9 mouse cellular contexts compared by ENCODE assay signal in the genomic region with DNA sequence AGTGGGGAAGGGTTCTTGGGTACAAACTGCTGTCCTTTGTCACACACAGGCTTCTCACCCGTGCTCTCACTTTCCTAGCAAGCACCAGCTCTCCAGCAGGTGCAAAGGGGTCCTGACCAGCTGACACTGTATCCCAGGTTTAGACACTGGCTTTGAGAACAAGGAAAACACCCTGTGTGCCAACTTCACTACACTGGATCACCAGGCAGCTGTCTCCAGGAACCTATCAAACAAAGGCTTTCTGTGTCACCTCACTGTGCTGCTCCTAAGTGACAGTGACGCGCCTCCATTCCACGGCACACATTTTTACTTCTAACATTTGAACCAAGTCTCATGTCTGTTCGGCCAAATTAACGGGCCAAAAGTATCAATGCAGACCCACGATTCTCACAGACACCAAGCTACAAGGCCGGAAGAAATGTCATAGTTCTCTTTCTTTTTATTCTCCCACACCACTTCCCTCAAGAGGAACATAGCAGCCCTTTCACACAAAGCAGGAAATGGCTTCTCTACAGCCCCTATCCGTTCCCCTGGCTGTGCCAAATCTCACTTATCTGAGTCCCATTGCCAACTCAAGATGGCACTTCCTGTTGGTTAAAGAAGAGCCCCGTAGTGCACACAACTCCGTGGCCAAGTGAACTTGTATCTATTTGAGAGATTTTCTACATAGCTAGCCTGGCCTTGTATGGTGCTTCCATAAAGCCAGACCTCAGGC. TPM values are rescaled to one million over a fixed set of nuclear protein-coding genes. Genes with fewer than 3 reads are reported as not detected.
DNase-seq lines count a peak whose midpoint lies in the region; ATAC-seq lines count a peak whose summit lies in the region.
"Had no signal": no experiment of that assay in that cellular context is flagged by ENCODE, and none has a peak within 500 bp of the region (broad histone marks: within the 10 kb centered on the region; RNA-seq: fewer than 3 reads in every experiment).

No protein-coding gene starts in this region.

- H3K36me3 ChIP-seq in midbrain, embryonic 13.5 days: peaks cover 70% of the 10 kb centered on the region
- H3K36me3 ChIP-seq in midbrain, embryonic 10.5 days: peaks cover 55% of the 10 kb centered on the region

- no peak overlapping the region for H3K27ac ChIP-seq in midbrain, embryonic 13.5 days
- no peak overlapping the region; the same call in 1 of the 2 replicates for H3K27ac ChIP-seq in midbrain, embryonic 10.5 days (replicated peaks)

- H3K4me1 ChIP-seq in midbrain, embryonic 13.5 days (replicated peaks): no peaks in the 10 kb centered on the region
- no peaks in the 10 kb centered on the region for H3K4me1 ChIP-seq in midbrain, embryonic 10.5 days

- no peaks in the 10 kb centered on the region for H3K27me3 ChIP-seq in midbrain, embryonic 13.5 days
- no peaks in the 10 kb centered on the region for H3K27me3 ChIP-seq in midbrain, embryonic 10.5 days (ENCODE audit: low read depth, poor library complexity, severe bottlenecking)

- DNase-seq in frontal cortex, postnatal 36 days (ENCODE audit: low spot score in 2 of 2): no peak
- no peak for DNase-seq in midbrain, embryonic 10.5 days (ENCODE audit: low spot score)
- DNase-seq in thymus, postnatal 10 days (ENCODE audit: low spot score in 2 of 2): peak; percentile 17 to 29
- no peak for DNase-seq in layer of hippocampus, postnatal 14 days (ENCODE audit: low spot score in 2 of 2)
- no peak for DNase-seq in left cerebral cortex, adult 8-10 months (ENCODE audit: low spot score in 2 of 2)

- no peak overlapping the region for H3K4me2 ChIP-seq in midbrain, embryonic 13.5 days (replicated peaks)

- H3K9ac ChIP-seq in midbrain, embryonic 13.5 days (replicated peaks): no peak overlapping the region

- ATAC-seq in frontal cortex, adult (ENCODE audit: low TSS enrichment): peak; percentile 17; the same call in 1 of the 2 replicates
- ATAC-seq in midbrain, embryonic 13.5 days: peak; percentile 28
- ATAC-seq in inflammation-experienced regulatory T-cells, adult 6 months: peak; percentile 85

- H3K9me3 ChIP-seq in midbrain, embryonic 13.5 days: no peaks in the 10 kb centered on the region
- no peaks in the 10 kb centered on the region for H3K9me3 ChIP-seq in midbrain, embryonic 10.5 days (replicated peaks)

- 80% methylated on average over 11 of the region's 11 CpGs for WGBS in midbrain, embryonic 13.5 days
- WGBS in midbrain, embryonic 10.5 days: 85% methylated on average over 11 of the region's 11 CpGs

- no peak overlapping the region for H3K4me3 ChIP-seq in midbrain, embryonic 13.5 days (replicated peaks)
- no peak overlapping the region for H3K4me3 ChIP-seq in midbrain, embryonic 10.5 days
- H3K4me3 ChIP-seq: erythroblast, embryonic 14.5 days had no signal

RNA-seq across cellular contexts. Expression of gene Lpin1, which starts 41.7 kb away (rescaled TPM):
- 22.0 and 22.8 TPM in 2 replicates for polyA plus RNA-seq in midbrain, embryonic 13.5 days (2015; fragmentation: Nextera tagmentation; extraction: Ambion mirVana)
- polyA plus RNA-seq in midbrain, embryonic 10.5 days (2016; fragmentation: Nextera tagmentation; extraction: Ambion mirVana): 5.5 and 9.0 TPM in 2 replicates
- 10 to 100 TPM in 2 of 3 experiments, 1 to 10 TPM in 1; 9.4 to 29.1 (median 16.7) TPM for polyA plus RNA-seq in inflammation-experienced regulatory T-cells, adult 6 months (2017; shearing (Covaris generic))
- 10 to 100 TPM; 21.4 to 23.1 TPM for total RNA-seq in layer of hippocampus, postnatal 14 days (2021)
- 10 to 100 TPM; 26.7 to 30.0 (median 27.1) TPM for total RNA-seq in left cerebral cortex, adult 8-10 months (2022)

Comparison
In these comparisons a context has a peak if more than half of its experiments do, and no peak if none do; other contexts are left out.
1. ATAC-seq: peak in every context shown above with its lines; median percentile 85 in inflammation-experienced regulatory T-cells, adult 6 months; 28 in midbrain, embryonic 13.5 days; 17 in frontal cortex, adult.
2. DNase-seq: peak in thymus, postnatal 10 days (2 of 2); none in frontal cortex, postnatal 36 days (0 of 2), midbrain, embryonic 10.5 days (single experiment), layer of hippocampus, postnatal 14 days (0 of 2) and left cerebral cortex, adult 8-10 months (0 of 2).